Mouse (Mus musculus) liver, embryonic 11.5 days (tissue): ENCODE measurements around the gene Cd9. TPM values are rescaled to one million over a fixed set of nuclear protein-coding genes. Genes with fewer than 3 reads are reported as not detected.

Experiments
- ATAC-seq: fragments of 200-750 bp; cut with Nextera tagmentation; replicated peaks from 2 replicates; pipeline ENCODE4 v1.8.0; 2017; ENCODE audit warnings: moderate number of reproducible peaks, mild to moderate bottlenecking, moderate TSS enrichment, moderate library complexity; ENCODE audit not compliant: low FRiP score
- DNase-seq: peaks from one replicate; pipeline ENCODE4 v3.0.0-alpha.2; 2017; ENCODE audit warnings: low spot score
- H3K27ac ChIP-seq: fragments of 300-500 bp; sonication (generic); 2 replicates; pipeline ENCODE4 v1.5.1; 2014; ENCODE audit warnings: mild to moderate bottlenecking, low read depth, low read length, control low read depth
- H3K27me3 ChIP-seq: fragments of 300-500 bp; sonication (generic); replicated peaks from 2 replicates; pipeline ENCODE4 v1.6.1; 2014; ENCODE audit warnings: low read length, mixed read lengths; ENCODE audit not compliant: control insufficient read depth, insufficient read depth
- H3K36me3 ChIP-seq: fragments of 300-500 bp; sonication (generic); 2 replicates; pipeline ENCODE4 v1.6.1; 2014; ENCODE audit warnings: mild to moderate bottlenecking, low read length, moderate library complexity, mixed read lengths; ENCODE audit not compliant: control insufficient read depth, insufficient read depth
- H3K4me1 ChIP-seq: fragments of 300-500 bp; sonication (generic); replicated peaks from 2 replicates; pipeline ENCODE4 v1.6.1; 2014; ENCODE audit warnings: low read length, mixed read lengths; ENCODE audit not compliant: control insufficient read depth, insufficient read depth
- H3K4me2 ChIP-seq: fragments of 300-500 bp; sonication (generic); 2 replicates; pipeline ENCODE4 v1.6.1; 2014; ENCODE audit warnings: mild to moderate bottlenecking, control low read depth, moderate library complexity
- H3K4me3 ChIP-seq: fragments of 300-500 bp; sonication (generic); 2 replicates; pipeline ENCODE4 v1.5.1; 2014; ENCODE audit warnings: low read depth, low read length, control low read depth
- H3K9ac ChIP-seq: fragments of 300-500 bp; sonication (generic); 2 replicates; pipeline ENCODE4 v1.6.1; 2014; ENCODE audit warnings: low read depth, low read length, control low read depth
- H3K9me3 ChIP-seq: fragments of 300-500 bp; sonication (generic); 2 replicates; pipeline ENCODE4 v1.6.1; 2016; ENCODE audit warnings: low read length, inconsistent platforms, mixed read lengths; ENCODE audit not compliant: control insufficient read depth
- WGBS: fragments of 180-500 bp; shearing (Covaris S2); extraction: QIAGEN DNeasy Blood & Tissue Kit; methylation state at CpG from one replicate; pipeline ENCODE4 v1.1.7; 2014; 5-methylcytosine and 5-hydroxymethylcytosine counted together
- polyA plus RNA-seq: library from polyadenylated mRNA; unstranded; fragments of >200 nt; fragmentation: Nextera tagmentation; extraction: Ambion mirVana; gene quantifications from 2 replicates; pipeline ENCODE4 v1.2.1, GENCODE M21; 2014

The Cd9 gene
- polyA plus RNA-seq, 1 experiment from 2014 or later: 113 TPM

DNA sequence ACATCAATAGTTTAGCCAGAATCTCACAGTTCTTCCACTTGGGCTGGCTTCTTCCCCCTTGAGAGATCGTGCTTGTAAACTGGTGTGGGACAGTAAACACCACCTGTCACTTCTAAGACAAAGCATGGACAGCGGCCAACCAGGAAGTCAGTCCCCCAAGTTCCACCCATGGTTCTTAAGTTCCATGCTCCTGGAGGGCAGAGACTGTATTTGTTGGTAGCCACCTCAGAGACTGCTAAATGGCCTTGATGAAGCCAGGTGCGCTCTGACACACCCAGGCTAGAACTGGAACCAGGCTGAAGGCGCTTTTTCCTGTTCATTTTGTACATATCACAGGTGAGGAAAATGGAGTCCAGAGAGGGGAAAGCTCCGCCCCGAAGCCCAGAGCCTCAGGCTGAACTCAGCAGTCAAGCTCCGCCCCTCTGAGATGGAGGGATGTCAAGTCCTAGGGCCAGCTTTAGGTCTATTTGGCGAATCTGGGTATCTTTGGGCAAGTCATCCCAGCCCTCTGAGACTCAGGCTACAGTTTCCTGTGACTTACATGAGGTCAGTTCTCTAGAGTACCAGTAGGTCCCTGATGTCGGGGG, 34.1 kb upstream of the Cd9 start:
- no peak overlapping the region for H3K4me3 ChIP-seq
- no peak overlapping the region for H3K27ac ChIP-seq
- ATAC-seq (no peak), DNase-seq (no peak)
- H3K9me3 ChIP-seq: no peaks in the 10 kb centered on the region
- no peak overlapping the region for H3K4me2 ChIP-seq
- H3K27me3 ChIP-seq: no peaks in the 10 kb centered on the region
- no peaks in the 10 kb centered on the region for H3K36me3 ChIP-seq
- H3K4me1 ChIP-seq: no peaks in the 10 kb centered on the region
- no peak overlapping the region for H3K9ac ChIP-seq
- WGBS: 70% methylated on average over 9 of the region's 9 CpGs

DNA sequence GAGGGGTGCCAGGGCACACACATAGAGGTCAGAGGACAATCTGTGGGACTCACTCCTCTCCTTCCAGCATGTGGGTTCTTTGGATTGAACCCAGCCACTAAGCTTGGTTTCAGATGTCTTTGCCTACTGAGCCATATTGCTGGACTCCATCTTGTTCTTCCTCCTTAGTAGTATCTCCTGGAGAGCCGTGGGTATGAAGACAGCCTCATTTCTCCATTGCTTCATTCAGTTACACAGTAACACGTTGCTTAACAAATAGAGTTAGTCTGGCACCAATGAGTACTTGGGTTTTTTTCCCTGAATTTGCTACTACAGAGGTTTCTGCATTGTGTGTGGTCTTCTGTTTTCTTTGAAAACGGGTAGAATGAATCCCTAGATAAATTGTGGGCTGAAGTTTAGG, 31.5 kb upstream of the Cd9 start:
- 57% methylated on average over 3 of the region's 3 CpGs for WGBS
- no peaks in the 10 kb centered on the region for H3K27me3 ChIP-seq
- no peak for ATAC-seq
- H3K4me2 ChIP-seq: no peak overlapping the region
- DNase-seq: no peak
- no peak overlapping the region for H3K27ac ChIP-seq
- H3K9ac ChIP-seq: no peak overlapping the region
- H3K4me1 ChIP-seq: no peaks in the 10 kb centered on the region
- no peaks in the 10 kb centered on the region for H3K9me3 ChIP-seq
- H3K4me3 ChIP-seq: no peak overlapping the region
- H3K36me3 ChIP-seq: no peaks in the 10 kb centered on the region

DNA sequence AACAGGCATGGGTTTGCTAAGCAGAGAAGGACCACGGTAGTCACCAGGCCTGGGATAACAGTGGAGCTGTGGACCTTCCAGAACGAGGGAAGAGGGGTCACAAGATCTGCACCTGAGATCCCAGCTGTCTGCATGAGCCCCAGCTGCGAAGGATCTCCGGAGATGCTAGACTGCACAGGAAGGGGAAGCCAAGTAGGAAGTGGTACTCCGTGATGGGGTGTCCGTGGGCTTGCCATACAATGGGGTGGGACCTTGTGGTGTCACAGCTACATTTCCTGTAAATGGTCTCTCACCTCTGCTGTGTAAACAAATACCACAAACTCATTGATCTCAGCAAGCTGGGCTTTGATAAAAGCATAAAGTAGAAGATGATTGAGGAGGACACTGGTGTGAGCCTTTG, 29.4 kb upstream of the Cd9 start:
- Histone ChIP-seq H3K27me3 (no peaks in the 10 kb centered on the region), H3K27ac (no peak overlapping the region), H3K4me1 (no peaks in the 10 kb centered on the region; the same call in 1 of the 2 replicates), H3K9ac (no peak overlapping the region), H3K4me3 (no peak overlapping the region), H3K36me3 (no peaks in the 10 kb centered on the region), H3K9me3 (no peaks in the 10 kb centered on the region), H3K4me2 (no peak overlapping the region)
- WGBS: 57% methylated on average over 6 of the region's 6 CpGs
- ATAC-seq: no peak
- DNase-seq: no peak

DNA sequence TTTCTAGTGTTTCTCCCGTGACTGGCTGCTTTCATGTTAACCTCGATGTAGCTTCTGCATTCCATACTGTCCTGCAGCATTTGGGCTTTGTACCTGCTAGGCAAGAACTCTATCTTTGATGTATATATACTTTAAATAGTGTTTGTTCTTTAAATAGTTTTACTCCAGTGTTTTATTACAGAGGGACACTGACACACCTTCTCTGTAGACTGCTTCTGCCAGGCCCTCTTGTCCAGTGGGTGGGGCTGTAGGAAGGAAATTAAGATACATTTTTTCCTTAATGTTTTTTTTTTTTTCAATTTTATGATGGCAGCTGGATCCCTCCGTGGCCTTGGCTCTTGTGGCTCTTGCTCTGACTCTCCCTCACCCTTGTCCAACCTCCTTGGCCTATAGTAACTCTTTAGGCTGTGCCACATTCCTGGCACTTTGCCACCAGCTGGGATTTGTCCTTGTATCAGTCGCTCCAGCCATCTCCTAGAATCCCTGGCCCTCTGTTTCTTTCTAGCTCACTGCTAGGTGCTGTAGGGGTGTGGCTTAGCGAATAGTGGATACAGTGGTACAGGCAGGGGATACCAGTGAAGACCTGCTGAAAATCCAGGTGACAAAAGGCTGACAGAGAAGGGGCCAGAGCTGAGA, 27.1 kb upstream of the Cd9 start:
- H3K9me3 ChIP-seq: no peaks in the 10 kb centered on the region
- H3K36me3 ChIP-seq: no peaks in the 10 kb centered on the region
- WGBS: 64% methylated on average over 5 of the region's 5 CpGs
- H3K27me3 ChIP-seq: no peaks in the 10 kb centered on the region
- H3K4me2 ChIP-seq: no peak overlapping the region
- DNase-seq: no peak
- no peak overlapping the region for H3K9ac ChIP-seq
- H3K4me3 ChIP-seq: no peak overlapping the region
- no peak overlapping the region for H3K27ac ChIP-seq
- no peak for ATAC-seq
- no peaks in the 10 kb centered on the region; the same call in 1 of the 2 replicates for H3K4me1 ChIP-seq

DNA sequence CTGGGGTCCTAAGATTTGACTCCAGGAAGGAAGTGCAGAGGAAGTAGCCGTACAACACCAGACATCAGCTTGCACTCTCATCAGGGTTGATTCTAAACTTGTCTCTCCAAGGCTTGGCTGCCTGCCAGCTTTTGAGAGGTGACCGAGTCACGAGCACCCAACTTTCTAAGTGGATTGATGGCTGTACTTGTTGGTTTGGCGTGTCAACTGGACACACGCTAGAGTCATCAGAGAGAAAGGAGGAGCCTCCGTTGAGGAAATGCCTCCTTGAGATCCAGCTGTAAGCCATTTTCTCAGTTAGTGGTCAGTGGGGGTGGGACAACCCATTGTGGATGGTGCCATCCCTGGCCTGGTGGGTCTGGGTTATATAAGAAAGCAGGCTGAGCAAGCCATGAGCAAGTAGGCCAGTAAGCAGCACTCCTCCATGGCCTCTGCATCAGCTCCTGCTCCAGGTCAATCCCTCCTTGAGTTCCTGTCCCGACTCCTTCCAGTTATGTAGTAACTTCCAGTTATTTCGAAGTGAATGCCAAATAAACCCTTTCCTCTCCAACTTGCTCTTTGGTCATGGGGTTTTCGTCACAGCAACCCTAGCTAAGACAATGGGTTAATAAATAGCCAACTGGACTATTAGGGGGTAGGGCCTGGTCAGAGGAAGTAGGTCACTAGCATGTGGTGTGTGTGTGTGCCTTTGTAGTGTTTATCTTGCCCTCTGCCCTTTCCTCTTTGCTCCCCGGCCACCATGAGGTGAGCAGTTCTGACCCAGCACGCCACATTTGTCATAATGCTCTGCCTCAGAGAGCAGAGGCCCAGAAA, 21.1 kb upstream of the Cd9 start:
- Histone ChIP-seq H3K4me1 (peaks cover 20% of the 10 kb centered on the region), H3K27me3 (no peaks in the 10 kb centered on the region), H3K4me2 (no peak overlapping the region), H3K36me3 (no peaks in the 10 kb centered on the region), H3K4me3 (no peak overlapping the region), H3K9me3 (no peaks in the 10 kb centered on the region), H3K9ac (no peak overlapping the region), H3K27ac (peak overlapping the region; percentile 26; the same call in 1 of the 2 replicates)
- ATAC-seq (peak; percentile 67), DNase-seq (no peak)
- WGBS: 64% methylated on average over 11 of the region's 11 CpGs

DNA sequence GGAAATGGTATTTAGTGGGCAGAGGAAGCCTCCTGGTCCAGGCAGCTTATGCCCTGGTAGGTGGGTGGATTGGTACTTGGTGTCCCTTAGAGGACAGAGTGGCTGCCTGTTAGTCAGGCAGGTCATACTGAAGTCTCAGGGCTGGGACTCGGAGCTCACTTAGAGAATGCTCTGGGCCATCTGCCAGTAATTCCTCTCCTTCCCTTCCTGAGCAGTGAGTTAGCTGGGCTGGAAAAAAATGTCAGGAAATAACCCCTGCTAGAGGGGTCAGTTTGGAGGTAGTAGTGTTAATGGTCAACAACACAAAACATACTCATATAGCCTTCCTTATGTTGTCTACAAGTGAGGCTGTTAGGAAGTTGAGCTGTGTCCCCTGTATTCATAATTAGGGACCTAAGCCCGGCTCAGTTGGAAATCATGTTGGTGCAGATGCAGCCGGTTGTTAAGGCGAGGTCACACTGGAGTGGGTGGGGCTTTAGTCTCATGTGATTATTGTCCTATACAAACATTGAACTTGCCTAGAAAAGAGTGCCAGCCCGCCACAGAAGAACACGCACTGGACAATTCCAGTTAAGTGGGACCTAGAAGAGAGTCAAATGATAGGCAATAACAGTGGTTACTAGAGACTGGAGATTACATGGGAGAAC, 18.5 kb upstream of the Cd9 start:
- Histone ChIP-seq H3K36me3 (no peaks in the 10 kb centered on the region), H3K4me1 (peaks cover 20% of the 10 kb centered on the region), H3K4me3 (no peak overlapping the region), H3K9me3 (no peaks in the 10 kb centered on the region), H3K4me2 (no peak overlapping the region), H3K27me3 (no peaks in the 10 kb centered on the region), H3K27ac (peak overlapping the region; percentile 23; the same call in 1 of the 2 replicates), H3K9ac (no peak overlapping the region)
- WGBS: 36% methylated on average over 6 of the region's 6 CpGs
- ATAC-seq (peak; percentile 42; the same call in 1 of the 2 replicates), DNase-seq (no peak)

DNA sequence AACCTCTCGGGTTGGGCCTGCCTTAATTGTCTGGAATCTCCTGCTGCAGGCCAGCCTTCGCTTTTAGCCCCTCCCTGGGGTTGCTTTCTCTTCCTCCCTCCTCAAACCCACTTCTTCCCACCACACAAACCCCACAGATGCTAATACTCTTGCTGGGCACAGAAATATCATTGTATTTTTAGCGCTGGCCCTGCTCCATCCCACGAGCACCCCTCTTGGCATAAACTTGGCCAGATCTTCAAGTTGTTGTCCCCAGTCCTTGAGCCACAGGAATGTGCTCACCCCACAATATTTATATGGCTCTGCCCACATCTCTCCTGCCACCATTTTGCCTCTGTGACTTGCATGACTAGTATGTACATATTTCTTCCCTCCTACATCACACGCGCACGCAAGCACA, 16.6 kb upstream of the Cd9 start:
- H3K27me3 ChIP-seq: no peaks in the 10 kb centered on the region
- no peaks in the 10 kb centered on the region for H3K9me3 ChIP-seq
- no peak for DNase-seq
- H3K9ac ChIP-seq: no peak overlapping the region
- 78% methylated on average over 7 of the region's 7 CpGs for WGBS
- no peak overlapping the region for H3K4me3 ChIP-seq
- no peaks in the 10 kb centered on the region for H3K36me3 ChIP-seq
- H3K4me2 ChIP-seq: no peak overlapping the region
- H3K27ac ChIP-seq: no peak overlapping the region
- peaks cover 20% of the 10 kb centered on the region for H3K4me1 ChIP-seq
- ATAC-seq: no peak

DNA sequence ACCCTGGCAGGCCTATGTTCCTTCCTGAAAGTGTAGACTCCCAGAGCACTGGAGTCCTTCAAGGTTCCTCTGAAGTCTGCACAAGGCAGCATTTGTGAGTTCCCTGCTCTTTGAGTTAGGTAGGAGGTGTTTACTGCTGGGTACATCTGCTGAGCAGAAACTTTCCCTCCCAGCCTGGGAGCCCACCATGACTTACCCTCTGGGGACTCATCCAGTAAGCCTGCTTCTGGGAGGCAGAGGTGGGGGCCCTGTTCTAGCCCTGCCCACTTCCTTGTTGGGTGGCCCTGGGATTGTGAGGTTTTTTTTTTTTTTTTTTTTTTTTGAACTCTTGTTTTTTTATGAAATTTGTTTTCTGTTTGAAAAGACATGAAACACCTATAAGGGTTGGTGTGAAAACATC, 16.1 kb upstream of the Cd9 start:
- H3K4me3 ChIP-seq: no peak overlapping the region

More for the DNA sequence above, 16.1 kb upstream of the Cd9 start:
- no peaks in the 10 kb centered on the region for H3K27me3 ChIP-seq
- H3K4me2 ChIP-seq: no peak overlapping the region
- DNase-seq: no peak
- no peak overlapping the region for H3K27ac ChIP-seq
- H3K9ac ChIP-seq: no peak overlapping the region
- H3K4me1 ChIP-seq: peaks cover 20% of the 10 kb centered on the region
- no peaks in the 10 kb centered on the region for H3K9me3 ChIP-seq
- ATAC-seq: no peak
- no peaks in the 10 kb centered on the region for H3K36me3 ChIP-seq
